8 mouse cellular contexts compared by ENCODE assay signal in genomic region chr17:56356921-56357885, GRCm38 (mm10). TPM values are rescaled to one million over a fixed set of nuclear protein-coding genes. Genes with fewer than 3 reads are reported as not detected.
DNase-seq lines count a peak whose midpoint lies in the region; ATAC-seq and TF ChIP-seq lines count a peak whose summit lies in the region.

No protein-coding gene starts in this region.

- no peak for ATAC-seq in heart, embryonic 11.5 days (replicated peaks; ENCODE audit: insufficient number of reproducible peaks, low FRiP score, low TSS enrichment)
- peak; percentile 94 for ATAC-seq in inflammation-experienced regulatory T-cells, adult 6 months
- peak; percentile 85 for ATAC-seq in megakaryocyte, adult 5-6 weeks (ENCODE audit: poor library complexity, severe bottlenecking)

- H3K27ac ChIP-seq in heart, embryonic 11.5 days (ENCODE audit: low read depth, low read length), result no peak overlapping the region
- no peak overlapping the region for H3K27ac ChIP-seq in left cerebral cortex, adult 2 months

- peaks cover 21% of the 10 kb centered on the region for H3K36me3 ChIP-seq in heart, embryonic 11.5 days (ENCODE audit: control insufficient read depth, insufficient read depth, low read length)

- no peaks in the 10 kb centered on the region for H3K9me3 ChIP-seq in heart, embryonic 11.5 days (replicated peaks; ENCODE audit: control insufficient read depth, low read length)

- WGBS in heart, embryonic 11.5 days (ENCODE audit: insufficient replicate concordance), result 59% methylated on average over 9 of the region's 9 CpGs

- intact Hi-C loops in left cerebral cortex, adult 2 months (cut with DNase I), result loop anchor here (2.0 to 5.0 kb wide), 2 partner anchors 50 to 202 kb away; no protein-coding TSS in a partner anchor

- H3K4me3 ChIP-seq in heart, embryonic 11.5 days (ENCODE audit: low read depth, low read length), result no peak overlapping the region
- no peak overlapping the region for H3K4me3 ChIP-seq in left cerebral cortex, adult 2 months

- H3K9ac ChIP-seq in heart, embryonic 11.5 days (ENCODE audit: low read depth, low read length), result no peak overlapping the region

- no peaks in the 10 kb centered on the region for H3K27me3 ChIP-seq in heart, embryonic 11.5 days (ENCODE audit: control insufficient read depth, insufficient read depth, low read length)

- H3K4me2 ChIP-seq in heart, embryonic 11.5 days, result no peak overlapping the region

- DNase-seq in heart, adult 11 months, result peak; percentile 94
- peak; percentile 89 for DNase-seq in cerebellum, postnatal 14 days
- peak; percentile 74 to 83 for DNase-seq in frontal cortex, postnatal 36 days (ENCODE audit: low spot score in 2 of 2)
- DNase-seq in left cerebral cortex, adult 2 months (ENCODE audit: extremely low spot score in 1 of 2, low spot score in 2 of 2), result peak; percentile 70 to 73
- peak; percentile 84 for DNase-seq in right cerebral cortex, adult 18-20 months

- peak; percentile 93 for TF ChIP-seq CTCF in left cerebral cortex, adult 2 months (IDR thresholded peaks at IDR 0.05)

- peaks cover 3% of the 10 kb centered on the region; the same call in 1 of the 2 replicates for H3K4me1 ChIP-seq in heart, embryonic 11.5 days (ENCODE audit: control insufficient read depth, insufficient read depth, low read length)

RNA-seq across cellular contexts. Expression of gene Kdm4b, which starts 31.3 kb away (rescaled TPM):
- 19.6 and 22.8 TPM in 2 replicates for polyA plus RNA-seq in heart, embryonic 11.5 days (2014; fragmentation: Nextera tagmentation; extraction: Ambion mirVana)
- polyA plus RNA-seq in inflammation-experienced regulatory T-cells, adult 6 months (2017; shearing (Covaris generic)), result 1 to 10 TPM; 3.2 to 8.4 (median 8.0) TPM
- total RNA-seq in left cerebral cortex, adult 2 months (2021), result 10 to 100 TPM; 66.2 to 71.8 TPM
- 8.0 and 10.8 TPM in 2 replicates for total RNA-seq in megakaryocyte, adult 5-6 weeks (2015)
- total RNA-seq in megakaryocyte, adult 5-6 weeks (2017), result 6.7 and 7.1 TPM in 2 replicates

RNA-seq across cellular contexts. Expression of gene Uhrf1, which starts 54.1 kb away (rescaled TPM):
- polyA plus RNA-seq in heart, embryonic 11.5 days (2014; fragmentation: Nextera tagmentation; extraction: Ambion mirVana), result 53.0 and 62.4 TPM in 2 replicates
- polyA plus RNA-seq in inflammation-experienced regulatory T-cells, adult 6 months (2017; shearing (Covaris generic)), result 10 to 100 TPM in 1 of 3 experiments, 1 to 10 TPM in 2; 7.1 to 60.4 (median 9.6) TPM
- under 1 TPM; 0.70 to 0.91 TPM for total RNA-seq in left cerebral cortex, adult 2 months (2021)
- 39.3 and 52.3 TPM in 2 replicates for total RNA-seq in megakaryocyte, adult 5-6 weeks (2015)
- 83.7 and 101 TPM in 2 replicates for total RNA-seq in megakaryocyte, adult 5-6 weeks (2017)

RNA-seq across cellular contexts. Expression of gene Arrdc5, which starts 57.1 kb away (rescaled TPM):
- polyA plus RNA-seq in heart, embryonic 11.5 days (2014; fragmentation: Nextera tagmentation; extraction: Ambion mirVana), result not detected in 2 replicates
- not detected for polyA plus RNA-seq in inflammation-experienced regulatory T-cells, adult 6 months (2017; shearing (Covaris generic))
- total RNA-seq in left cerebral cortex, adult 2 months (2021), result not detected
- total RNA-seq in megakaryocyte, adult 5-6 weeks (2015), result not detected in 2 replicates
- not detected in 2 replicates for total RNA-seq in megakaryocyte, adult 5-6 weeks (2017)

Comparison
In these comparisons a context has a peak if more than half of its experiments do, and no peak if none do; other contexts are left out.
1. RNA of gene Kdm4b, which starts 31.3 kb away (total RNA-seq): 66.2 to 71.8 TPM in left cerebral cortex, adult 2 months; 6.7 to 10.8 TPM in megakaryocyte, adult 5-6 weeks; every median in the first group is over 4 times any median in the second.
2. RNA of gene Uhrf1, which starts 54.1 kb away (total RNA-seq): 39.3 to 101 TPM in megakaryocyte, adult 5-6 weeks; 0.70 to 0.91 TPM in left cerebral cortex, adult 2 months; every median in the first group is over 10 times any median in the second.
3. Peak in every context shown above with its lines, with median percentiles within 50 percentile points of each other: DNase-seq.